Mouse (Mus musculus) heart, embryonic 16.5 days (tissue): Measurements from ENCODE around the gene Cirbp. TPM values are rescaled to one million over a fixed set of nuclear protein-coding genes. Genes with fewer than 3 reads are reported as not detected.

Source experiments
- ATAC-seq: fragments of 200-750 bp; cut with Nextera tagmentation; replicated peaks from 2 replicates; pipeline ENCODE4 v1.8.0; 2017; ENCODE audit warnings: moderate number of reproducible peaks; ENCODE audit not compliant: insufficient read depth, low FRiP score; ENCODE audit errors: extremely low read depth
- H3K27ac ChIP-seq: fragments of 300-500 bp; sonication (generic); 2 replicates; pipeline ENCODE4 v1.5.1; 2014; ENCODE audit warnings: mild to moderate bottlenecking, low read length, control low read depth, moderate library complexity
- H3K27me3 ChIP-seq: fragments of 300-500 bp; sonication (generic); 2 replicates; pipeline ENCODE4 v1.6.1; 2014; ENCODE audit warnings: low read length, mixed read lengths; ENCODE audit not compliant: control insufficient read depth, insufficient read depth
- H3K36me3 ChIP-seq: fragments of 300-500 bp; sonication (generic); 2 replicates; pipeline ENCODE4 v1.6.1; 2014; ENCODE audit not compliant: control insufficient read depth, insufficient read depth
- H3K4me1 ChIP-seq: fragments of 300-500 bp; sonication (generic); 2 replicates; pipeline ENCODE4 v1.6.1; 2014; ENCODE audit warnings: low read length, mixed read lengths; ENCODE audit not compliant: control insufficient read depth, insufficient read depth
- H3K4me2 ChIP-seq: fragments of 300-500 bp; sonication (generic); 2 replicates; pipeline ENCODE4 v1.6.1; 2014; ENCODE audit warnings: low read depth, mild to moderate bottlenecking, control low read depth, low read length
- H3K4me3 ChIP-seq: fragments of 300-500 bp; sonication (generic); 2 replicates; pipeline ENCODE4 v1.5.1; 2014; ENCODE audit warnings: mild to moderate bottlenecking, control low read depth, low read length
- H3K9ac ChIP-seq: fragments of 300-500 bp; sonication (generic); 2 replicates; pipeline ENCODE4 v1.6.1; 2014; ENCODE audit warnings: low read length, control low read depth
- H3K9me3 ChIP-seq: fragments of 300-500 bp; sonication (generic); replicated peaks from 2 replicates; pipeline ENCODE4 v1.6.1; 2016; ENCODE audit warnings: low read length; ENCODE audit not compliant: control insufficient read depth
- WGBS: fragments of 180-500 bp; shearing (Covaris S2); extraction: QIAGEN DNeasy Blood & Tissue Kit; methylation state at CpG from one replicate; pipeline ENCODE4 v1.1.7; 2014; 5-methylcytosine and 5-hydroxymethylcytosine counted together
- polyA plus RNA-seq: library from polyadenylated mRNA; unstranded; fragments of >200 nt; fragmentation: Nextera tagmentation; extraction: Ambion mirVana; gene quantifications from 2 replicates; pipeline ENCODE4 v1.2.1, GENCODE M21; 2015

The Cirbp gene
- polyA plus RNA-seq, 1 experiment from 2014 or later: 87.6 TPM

DNA sequence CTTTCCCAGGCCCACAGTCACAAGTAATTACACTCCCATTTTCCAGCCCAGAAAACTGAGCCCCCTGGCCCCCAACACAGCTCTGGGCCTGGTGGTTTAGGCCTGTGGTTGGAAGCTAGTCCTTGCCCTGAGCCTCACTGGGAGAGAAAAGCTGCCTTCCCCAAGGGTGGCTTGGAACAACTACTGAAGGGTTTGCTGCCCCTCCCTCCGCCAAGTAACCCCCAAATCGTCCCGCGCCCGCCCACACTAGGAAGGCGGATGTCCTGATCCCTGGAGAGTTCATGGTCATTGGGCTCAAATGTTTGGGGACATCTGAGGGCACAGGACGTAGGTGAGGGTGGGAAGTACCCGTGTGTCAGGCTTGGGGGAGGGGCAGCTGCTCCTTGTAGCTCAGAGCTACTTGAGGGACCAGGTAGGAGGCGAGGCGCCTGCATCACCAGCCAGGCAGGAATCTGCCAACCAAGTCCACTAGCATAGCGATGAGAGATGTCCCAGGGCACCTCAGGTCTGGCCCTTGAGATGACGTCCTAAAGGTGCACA, 6.7 kb upstream of the Cirbp start:
- Histone ChIP-seq H3K27me3 (no peaks in the 10 kb centered on the region), H3K4me3 (peak overlapping the region; percentile 51), H3K4me2 (peak overlapping the region; percentile 74), H3K36me3 (peaks cover 33% of the 10 kb centered on the region), H3K9ac (peak overlapping the region; percentile 49), H3K27ac (peak overlapping the region; percentile 98), H3K9me3 (no peaks in the 10 kb centered on the region), H3K4me1 (peaks cover 80% of the 10 kb centered on the region)
- peak; percentile 0; the same call in 1 of the 2 replicates for ATAC-seq
- 7% methylated on average over 12 of the region's 12 CpGs for WGBS

DNA sequence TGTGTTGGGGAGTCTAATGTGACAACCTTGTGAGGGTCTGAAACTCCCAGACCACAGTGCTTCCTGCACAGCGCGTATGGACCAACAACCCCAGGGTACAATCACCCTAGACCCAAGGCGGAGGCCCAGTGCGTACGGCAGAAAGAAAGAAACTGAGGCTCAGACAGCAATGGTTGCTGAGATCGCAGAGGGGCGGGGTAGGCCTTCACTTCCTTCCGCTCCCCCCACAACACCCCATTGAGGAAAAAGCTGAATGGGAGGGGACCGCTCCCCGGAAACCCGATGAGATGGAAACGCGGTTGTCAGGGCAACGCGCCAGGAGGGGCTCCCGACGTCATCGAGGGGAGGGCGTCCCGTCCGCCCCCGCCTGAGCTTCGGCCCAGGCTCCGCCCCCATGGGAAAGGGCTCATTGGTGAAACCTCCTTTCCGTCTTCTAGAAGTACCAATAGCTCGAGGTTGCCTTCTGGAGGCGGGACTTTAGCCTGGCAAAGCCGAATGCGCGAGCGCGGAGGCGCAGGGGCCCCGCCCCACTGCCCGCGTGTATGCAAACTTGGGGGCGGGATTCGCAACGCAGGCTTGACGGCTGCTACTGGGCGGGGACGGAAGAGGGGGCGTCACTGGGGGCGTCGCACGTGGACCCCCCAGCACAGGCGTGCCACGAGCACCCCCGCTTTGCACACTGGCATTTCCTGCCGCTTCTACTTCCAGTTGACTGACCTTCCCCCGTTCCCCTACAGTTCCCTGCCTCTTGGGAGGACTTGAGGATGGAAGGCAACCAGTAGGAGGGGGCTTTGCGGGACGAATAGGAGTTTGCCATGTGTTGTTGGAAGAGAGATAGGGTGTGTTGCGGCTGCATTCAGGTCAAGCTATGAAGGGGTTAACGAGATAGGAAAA, 6.0 kb upstream of the Cirbp start:
- Histone ChIP-seq H3K9me3 (no peaks in the 10 kb centered on the region), H3K27ac (peak overlapping the region; percentile 98), H3K4me2 (peak overlapping the region; percentile 74), H3K4me3 (peak overlapping the region; percentile 51), H3K4me1 (peaks cover 79% of the 10 kb centered on the region), H3K9ac (peak overlapping the region; percentile 75), H3K36me3 (peaks cover 26% of the 10 kb centered on the region), H3K27me3 (no peaks in the 10 kb centered on the region)
- peak; percentile 79 for ATAC-seq
- under 1% methylated on average over 55 of the region's 55 CpGs for WGBS

DNA sequence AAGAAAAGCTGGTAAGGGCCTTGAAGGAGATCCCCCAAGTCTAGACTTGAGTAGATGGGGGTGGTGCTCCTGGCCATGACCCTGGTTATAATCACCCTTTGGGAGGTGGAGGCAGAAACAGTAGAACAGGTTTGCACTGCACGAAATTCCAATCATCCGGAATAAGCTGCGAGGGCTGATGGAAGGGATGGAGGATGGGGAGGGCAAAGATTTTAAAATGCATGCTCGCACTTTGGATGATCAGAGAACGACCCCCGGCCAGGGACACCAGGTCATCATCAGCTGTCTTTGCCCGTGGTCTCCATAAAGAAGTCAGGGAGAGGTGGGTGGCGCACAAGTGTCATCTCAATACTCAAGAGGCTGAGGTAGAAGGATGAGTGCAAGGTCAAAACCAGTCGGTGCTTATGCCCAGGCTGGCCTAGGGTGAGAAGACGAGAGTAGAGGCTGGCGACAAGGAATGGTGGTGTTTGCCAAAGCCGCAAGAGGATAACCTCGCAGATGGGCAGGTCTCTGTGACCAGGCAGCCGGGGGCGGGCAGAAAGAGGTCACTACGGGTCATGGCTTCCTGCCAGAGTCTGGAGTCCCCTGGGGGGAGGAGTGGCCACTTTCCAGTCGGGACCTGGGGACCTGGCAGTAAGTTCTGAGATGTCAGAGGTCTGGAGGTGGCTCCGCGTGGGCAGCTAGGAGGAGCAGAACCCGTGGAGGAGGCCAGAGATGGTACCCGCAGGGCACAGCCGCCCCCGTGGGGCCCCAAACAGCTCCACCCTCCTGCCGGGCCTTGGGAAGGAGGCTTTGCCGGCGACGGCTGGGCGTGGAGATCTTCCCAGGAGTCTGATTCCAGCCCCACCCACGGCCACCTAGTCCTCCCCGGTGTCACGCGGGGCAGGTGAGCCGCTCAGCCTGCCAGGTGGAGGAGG, 5.1 kb upstream of the Cirbp start:
- H3K9ac ChIP-seq: peak overlapping the region; percentile 75
- H3K4me2 ChIP-seq: peak overlapping the region; percentile 74
- peaks cover 77% of the 10 kb centered on the region for H3K4me1 ChIP-seq
- H3K27ac ChIP-seq: peak overlapping the region; percentile 98
- ATAC-seq: no peak
- no peaks in the 10 kb centered on the region for H3K9me3 ChIP-seq
- H3K27me3 ChIP-seq: no peaks in the 10 kb centered on the region
- peaks cover 17% of the 10 kb centered on the region for H3K36me3 ChIP-seq
- H3K4me3 ChIP-seq: peak overlapping the region; percentile 51
- 1% methylated on average over 33 of the region's 33 CpGs for WGBS

DNA sequence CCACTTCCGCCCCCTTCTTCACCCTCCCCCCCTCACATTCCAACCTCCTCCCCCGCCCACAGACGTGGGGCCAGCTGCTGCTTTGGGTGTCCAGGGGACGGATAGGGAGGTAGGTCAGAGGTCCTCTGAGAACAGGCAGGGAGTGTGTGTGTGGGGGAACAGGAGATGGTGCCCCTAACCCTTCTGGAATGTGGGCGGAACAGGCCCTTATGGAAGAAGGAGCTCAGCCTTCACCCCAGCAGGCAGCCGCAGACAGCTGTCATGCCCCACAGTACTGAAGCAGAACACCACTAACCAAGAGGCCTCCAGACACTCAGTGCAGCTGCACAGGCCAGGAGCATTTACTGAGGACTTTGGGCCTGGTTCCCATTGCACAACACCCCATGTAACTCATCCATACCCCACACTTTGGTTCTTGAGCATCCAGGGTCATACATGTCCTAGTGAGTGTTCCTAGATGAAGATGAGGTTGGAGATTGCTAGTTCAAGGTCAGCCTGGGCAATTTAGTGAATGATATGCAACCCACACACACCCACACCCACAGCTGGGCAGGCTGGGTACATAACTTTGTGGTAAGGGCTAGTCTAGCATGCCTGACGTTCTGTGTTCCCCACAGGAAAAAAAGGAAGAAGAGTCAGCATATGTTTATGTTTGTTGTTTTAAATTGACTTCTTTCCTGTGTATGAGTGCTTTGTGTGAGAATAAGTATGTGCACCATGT, 4.1 kb upstream of the Cirbp start:
- peak overlapping the region; percentile 74 for H3K4me2 ChIP-seq
- 0 out of 2 replicates have a peak, but pooled peaks have one; percentile 1 for ATAC-seq

DNA sequence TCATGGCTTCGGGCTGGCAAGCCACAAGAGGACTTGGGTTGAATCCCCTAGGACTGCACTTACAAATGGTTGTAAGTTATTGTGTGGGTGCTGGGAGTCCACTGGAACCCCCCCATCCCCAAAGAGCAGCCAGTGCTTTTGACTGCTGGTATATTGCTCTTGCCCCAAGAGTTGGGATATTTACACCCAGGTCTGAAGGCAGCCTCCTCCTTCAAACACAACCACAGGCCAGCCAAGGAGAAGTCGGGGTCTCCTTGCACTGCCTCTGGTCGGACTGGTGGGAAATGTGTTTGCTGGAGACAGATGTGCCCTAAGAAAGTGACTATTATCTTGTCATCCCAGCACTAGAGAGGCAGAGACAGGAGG, 3.6 kb upstream of the Cirbp start:
- peak overlapping the region; percentile 98 for H3K27ac ChIP-seq
- no peak for ATAC-seq
- no peak overlapping the region for H3K4me3 ChIP-seq
- H3K36me3 ChIP-seq: peaks cover 4% of the 10 kb centered on the region
- H3K4me1 ChIP-seq: peaks cover 75% of the 10 kb centered on the region
- no peak overlapping the region for H3K9ac ChIP-seq
- 79% methylated on average over 3 of the region's 3 CpGs for WGBS
- no peak overlapping the region for H3K4me2 ChIP-seq
- H3K27me3 ChIP-seq: no peaks in the 10 kb centered on the region
- H3K9me3 ChIP-seq: no peaks in the 10 kb centered on the region

More for the DNA sequence above, 4.1 kb upstream of the Cirbp start:
- no peaks in the 10 kb centered on the region for H3K9me3 ChIP-seq
- H3K27me3 ChIP-seq: no peaks in the 10 kb centered on the region
- H3K36me3 ChIP-seq: peaks cover 9% of the 10 kb centered on the region
- peaks cover 78% of the 10 kb centered on the region for H3K4me1 ChIP-seq
- peak overlapping the region; percentile 51 for H3K4me3 ChIP-seq
- 10% methylated on average over 4 of the region's 7 CpGs for WGBS
- peak overlapping the region; percentile 75 for H3K9ac ChIP-seq
- peak overlapping the region; percentile 98 for H3K27ac ChIP-seq

DNA sequence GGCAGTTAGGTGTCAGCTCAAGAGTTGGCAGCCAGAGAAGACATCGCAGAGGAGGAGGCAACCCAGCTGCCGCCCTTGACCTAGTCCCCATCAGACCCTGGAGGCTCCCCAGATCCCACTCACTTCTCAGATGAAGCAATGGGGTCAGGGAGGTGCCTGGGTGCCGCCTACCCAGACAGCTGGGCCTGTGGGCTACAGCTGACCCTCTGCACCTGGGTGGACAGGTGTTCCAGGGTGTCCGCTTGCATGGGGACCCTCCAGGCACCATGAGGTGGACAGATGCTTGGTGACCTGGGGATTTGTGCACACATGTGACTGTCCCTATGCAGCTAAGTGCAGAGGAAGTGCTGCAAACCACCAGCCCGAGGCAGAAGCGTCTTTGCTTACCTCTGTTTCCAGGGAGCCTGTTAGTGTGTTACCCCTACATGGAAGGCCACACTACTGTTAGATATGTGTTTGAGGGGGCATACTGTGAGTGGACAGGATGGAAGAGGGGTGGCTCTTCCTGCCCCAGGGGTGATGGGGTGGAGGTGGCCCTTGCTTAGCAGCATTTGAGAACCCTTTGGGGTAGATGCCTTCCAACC, 3.0 kb upstream of the Cirbp start:
- ATAC-seq: no peak
- no peak overlapping the region for H3K9ac ChIP-seq
- no peaks in the 10 kb centered on the region for H3K36me3 ChIP-seq
- H3K27ac ChIP-seq: peak overlapping the region; percentile 14; the same call in 1 of the 2 replicates
- H3K27me3 ChIP-seq: no peaks in the 10 kb centered on the region
- H3K4me3 ChIP-seq: no peak overlapping the region
- H3K4me2 ChIP-seq: no peak overlapping the region
- H3K4me1 ChIP-seq: peaks cover 71% of the 10 kb centered on the region
- H3K9me3 ChIP-seq: no peaks in the 10 kb centered on the region
- WGBS: 73% methylated on average over 6 of the region's 6 CpGs

DNA sequence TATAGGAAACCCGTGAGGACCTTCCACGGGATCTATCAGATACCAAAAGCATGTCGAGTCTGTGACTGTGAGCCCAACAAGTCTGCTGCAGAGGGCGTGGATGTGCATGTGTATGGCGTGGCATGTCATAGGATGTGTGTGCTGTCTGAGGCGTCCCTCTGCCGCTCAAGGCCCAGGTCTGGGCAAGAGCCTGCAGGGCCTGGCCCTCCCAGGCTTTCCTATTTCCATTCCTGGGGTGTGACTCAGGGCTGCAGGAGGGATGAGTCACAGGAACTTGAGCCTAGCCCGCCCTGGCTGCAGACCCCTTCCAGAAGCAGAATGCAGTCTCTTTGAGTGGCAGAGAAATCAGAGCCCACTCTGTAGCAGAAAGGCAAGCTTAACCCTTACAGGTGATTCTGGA, 2.1 kb upstream of the Cirbp start:
- H3K9me3 ChIP-seq: no peaks in the 10 kb centered on the region
- no peak overlapping the region for H3K4me2 ChIP-seq
- H3K4me3 ChIP-seq: no peak overlapping the region
- no peak for ATAC-seq
- H3K27me3 ChIP-seq: no peaks in the 10 kb centered on the region
- peaks cover 64% of the 10 kb centered on the region for H3K4me1 ChIP-seq
- H3K36me3 ChIP-seq: no peaks in the 10 kb centered on the region
- peak overlapping the region; percentile 2; the same call in 1 of the 2 replicates for H3K27ac ChIP-seq
- whole genome bisulfite sequencing: 44% methylated on average over 8 of the region's 8 CpGs
- H3K9ac ChIP-seq: no peak overlapping the region
